Mouse (Mus musculus) Muller cell, postnatal 12 days (primary cell): ENCODE measurements around the gene Olfr484.
"Not testable (repeated sequence)": the region's sequence is repeated elsewhere in the genome, so short reads cannot be mapped to it uniquely, and the experiment has no call there.

Source experiments
- DNase-seq: peaks from one replicate; pipeline ENCODE4 v3.0.0-alpha.2; 2015; ENCODE audit errors: inconsistent ontology term

Gene Olfr484

DNA sequence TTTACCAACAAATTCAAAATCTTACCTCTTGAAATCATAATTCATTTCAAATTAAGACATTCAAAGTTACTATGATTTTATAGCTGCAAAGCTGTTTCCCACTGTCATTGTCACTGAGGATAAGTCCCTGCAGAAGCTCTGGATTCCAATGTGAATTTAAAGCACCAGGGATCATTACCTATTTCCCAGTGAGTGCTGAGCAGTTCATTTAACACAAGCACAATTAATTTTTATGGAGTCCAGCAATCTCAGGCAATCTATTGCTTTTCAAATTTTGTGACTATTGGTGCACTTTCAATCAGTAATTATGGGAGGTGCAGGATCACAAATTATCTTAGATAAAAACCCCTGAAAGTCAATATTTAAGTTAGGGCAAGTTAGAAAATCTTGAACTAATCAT lies at the start of gene Olfr484:
Gene Olfr484, minus strand, starts transcription at position 101 of the 400 bp plus-strand sequence.
- DNase-seq: no peak

GRCm38 (mm10) chr7:108172642-108173041 lies 45.4 kb upstream of the Olfr484 start, which contains the start of gene Olfr486:
Olfr486 (minus strand) TSS chr7:108172742.
- not testable (repeated sequence) for DNase-seq

DNA sequence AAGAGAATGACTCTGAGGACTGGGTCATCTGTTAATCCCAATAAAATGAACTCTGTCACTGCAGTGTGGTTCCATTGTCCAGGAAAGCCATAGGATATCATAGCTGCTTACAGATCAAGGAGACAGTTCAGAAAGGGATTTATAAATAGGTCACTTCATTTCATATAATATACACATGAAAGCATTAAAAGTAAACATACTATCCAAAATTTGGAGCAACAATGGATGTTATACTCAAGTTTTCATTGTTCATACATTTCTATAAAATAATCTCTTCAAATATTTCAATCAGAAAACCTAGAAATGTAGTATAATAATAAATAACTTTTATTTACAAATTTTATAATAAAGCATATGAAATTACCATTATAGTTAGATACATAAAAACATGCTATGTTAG lies 32.5 kb upstream of the Olfr484 start, which contains the start of gene Olfr485:
Gene Olfr485, minus strand, starts transcription at position 101 of the 400 bp plus-strand sequence.
- no peak for DNase-seq

GRCm38 (mm10) chr7:108121416-108121815 lies 5.8 kb downstream of the Olfr484 start:
- DNase-seq: no peak

GRCm38 (mm10) chr7:108120681-108121080 lies 6.6 kb downstream of the Olfr484 start:
- no peak for DNase-seq

DNA sequence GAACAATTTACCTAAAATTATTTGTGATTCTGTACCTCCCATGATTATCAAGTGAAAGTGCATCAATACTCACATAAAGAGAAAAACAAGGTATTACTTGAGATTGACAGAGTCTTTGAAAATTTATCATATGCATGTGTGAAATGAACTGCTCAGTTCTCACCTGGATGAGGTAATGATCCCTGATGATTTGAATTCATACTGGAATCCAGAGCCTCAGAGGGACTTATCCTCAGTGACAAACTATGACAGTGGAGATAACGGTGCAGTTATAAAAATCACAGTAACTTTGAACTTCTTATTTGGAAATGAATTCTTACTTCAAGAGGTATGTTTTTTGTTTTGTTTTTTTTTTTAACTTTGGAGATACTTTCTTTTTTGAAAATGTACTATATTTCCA lies 26.7 kb downstream of the Olfr484 start, which contains the start of gene Olfr483:
Gene Olfr483, plus strand, starts transcription at position 301 of the 400 bp plus-strand sequence.
- DNase-seq: no peak

- DNase-seq: no peak
These were observed 29.8 kb downstream of the Olfr484 start, which contains the start of gene Olfr482 for GRCm38 (mm10) chr7:108097486-108097885. Olfr482 (minus strand) TSS chr7:108097586.

DNA sequence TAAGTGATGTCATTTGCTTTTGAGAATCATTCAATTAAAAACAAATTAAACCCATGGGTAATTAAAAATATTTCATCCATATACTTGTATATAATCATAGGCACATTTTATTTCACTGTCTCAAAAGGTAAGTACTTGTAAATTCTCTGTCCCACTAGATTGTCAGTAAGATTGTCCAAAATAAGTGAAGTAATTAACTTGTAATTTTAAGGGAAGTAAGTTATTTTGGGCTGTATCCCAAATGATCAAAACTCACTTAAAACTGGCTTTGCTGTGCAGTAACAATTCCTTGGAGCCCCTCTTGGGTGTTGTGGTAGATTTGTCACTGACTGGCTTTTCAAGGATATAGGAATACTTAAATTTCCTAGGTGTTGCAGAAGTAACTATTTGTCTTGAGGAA lies 47.7 kb downstream of the Olfr484 start, which contains the start of gene Olfr481:
Gene Olfr481, plus strand, starts transcription at position 301 of the 400 bp plus-strand sequence.
- no peak for DNase-seq
